Mouse (Mus musculus): Measurements from ENCODE around the gene Lpar1. TPM values are rescaled to one million over a fixed set of nuclear protein-coding genes. Genes with fewer than 3 reads are reported as not detected.

The Lpar1 gene
- 115 and 137 TPM in 2 replicates for polyA plus RNA-seq (2014; fragmentation: Nextera tagmentation; extraction: Ambion mirVana)

GRCm38 (mm10) chr4:58553631-58554358 lies at the start of gene Lpar1:
TSS of gene Lpar1 (minus strand) at chr4:58553898.
- Histone ChIP-seq H3K4me2 (ENCODE audit: low read depth, low read length) (peak within 1 kb of the TSS; percentile 92), H3K27ac (replicated peaks; ENCODE audit: low read depth, low read length) (peak within 1 kb of the TSS; percentile 97), H3K27me3 (replicated peaks; ENCODE audit: control insufficient read depth, insufficient read depth, low read length) (no peaks in the 10 kb centered on the region), H3K36me3 (ENCODE audit: control insufficient read depth, insufficient read depth, low read length) (peaks cover 3% of the 10 kb centered on the region; the same call in 1 of the 2 replicates), H3K9ac (ENCODE audit: low read depth, low read length) (peak within 1 kb of the TSS; percentile 93), H3K9me3 (ENCODE audit: control insufficient read depth, low read length) (no peaks in the 10 kb centered on the region), H3K4me1 (ENCODE audit: control insufficient read depth, insufficient read depth, low read length) (peaks cover 25% of the 10 kb centered on the region), H3K4me3 (ENCODE audit: low read depth, low read length) (peak within 1 kb of the TSS; percentile 87)
- whole genome bisulfite sequencing, result 9% methylated on average over 11 of the region's 19 CpGs
- DNase-seq (ENCODE audit: low spot score) (peak; percentile 53), ATAC-seq (ENCODE audit: low read depth) (peak; percentile 24)

GRCm38 (mm10) chr4:58585942-58586341 lies 32.2 kb upstream of the Lpar1 start:
- ATAC-seq (ENCODE audit: low read depth), result no peak
- no peak for DNase-seq (ENCODE audit: low spot score)

DNA sequence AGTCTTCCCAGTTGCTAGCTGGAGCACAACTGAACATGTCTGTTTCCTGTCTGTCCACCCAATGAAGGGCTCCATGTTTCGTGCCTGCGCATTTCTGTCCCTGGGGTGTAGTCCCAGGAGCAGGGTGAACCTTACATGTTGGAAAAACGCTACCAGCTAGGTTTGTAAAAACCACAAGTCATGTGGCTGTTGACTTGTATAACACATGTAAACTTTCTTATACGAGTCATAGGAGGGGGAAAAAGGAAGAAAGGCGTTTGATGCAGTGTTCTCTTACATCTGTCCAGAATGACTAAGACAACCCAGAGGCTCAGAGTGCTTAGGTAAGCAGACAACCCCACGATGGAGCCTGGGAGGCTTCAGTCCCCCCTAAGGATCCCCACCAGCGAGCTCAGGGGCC lies 27.5 kb upstream of the Lpar1 start:
- DNase-seq (ENCODE audit: low spot score) (no peak), ATAC-seq (ENCODE audit: low read depth) (no peak)
- no peak overlapping the region for H3K9ac ChIP-seq (ENCODE audit: low read depth, low read length)
- H3K9me3 ChIP-seq (ENCODE audit: control insufficient read depth, low read length), result no peaks in the 10 kb centered on the region
- peaks cover 13% of the 10 kb centered on the region; the same call in 1 of the 2 replicates for H3K4me1 ChIP-seq (ENCODE audit: control insufficient read depth, insufficient read depth, low read length)
- H3K36me3 ChIP-seq (ENCODE audit: control insufficient read depth, insufficient read depth, low read length), result no peaks in the 10 kb centered on the region
- H3K4me3 ChIP-seq (ENCODE audit: low read depth, low read length), result no peak overlapping the region
- 49% methylated on average over 7 of the region's 7 CpGs for WGBS
- H3K27ac ChIP-seq (replicated peaks; ENCODE audit: low read depth, low read length), result peak overlapping the region; percentile 45; the same call in 1 of the 2 replicates
- H3K4me2 ChIP-seq (ENCODE audit: low read depth, low read length), result no peak overlapping the region
- no peaks in the 10 kb centered on the region for H3K27me3 ChIP-seq (replicated peaks; ENCODE audit: control insufficient read depth, insufficient read depth, low read length)

More at GRCm38 (mm10) chr4:58585942-58586341, 32.2 kb upstream of the Lpar1 start:
- peaks cover 2% of the 10 kb centered on the region; the same call in 1 of the 2 replicates for H3K4me1 ChIP-seq (ENCODE audit: control insufficient read depth, insufficient read depth, low read length)
- H3K27me3 ChIP-seq (replicated peaks; ENCODE audit: control insufficient read depth, insufficient read depth, low read length), result no peaks in the 10 kb centered on the region
- H3K36me3 ChIP-seq (ENCODE audit: control insufficient read depth, insufficient read depth, low read length), result no peaks in the 10 kb centered on the region
- H3K27ac ChIP-seq (replicated peaks; ENCODE audit: low read depth, low read length), result no peak overlapping the region
- WGBS, result 46% methylated on average over 2 of the region's 2 CpGs
- H3K4me2 ChIP-seq (ENCODE audit: low read depth, low read length), result no peak overlapping the region
- H3K4me3 ChIP-seq (ENCODE audit: low read depth, low read length), result no peak overlapping the region
- H3K9ac ChIP-seq (ENCODE audit: low read depth, low read length), result no peak overlapping the region
- H3K9me3 ChIP-seq (ENCODE audit: control insufficient read depth, low read length), result no peaks in the 10 kb centered on the region

GRCm38 (mm10) chr4:58580516-58580915 lies 26.8 kb upstream of the Lpar1 start:
- 37% methylated on average over 5 of the region's 5 CpGs for WGBS
- Histone ChIP-seq H3K4me3 (ENCODE audit: low read depth, low read length) (no peak overlapping the region), H3K9ac (ENCODE audit: low read depth, low read length) (no peak overlapping the region), H3K4me2 (ENCODE audit: low read depth, low read length) (no peak overlapping the region), H3K27me3 (replicated peaks; ENCODE audit: control insufficient read depth, insufficient read depth, low read length) (no peaks in the 10 kb centered on the region), H3K36me3 (ENCODE audit: control insufficient read depth, insufficient read depth, low read length) (no peaks in the 10 kb centered on the region), H3K4me1 (ENCODE audit: control insufficient read depth, insufficient read depth, low read length) (peaks cover 13% of the 10 kb centered on the region; the same call in 1 of the 2 replicates), H3K27ac (replicated peaks; ENCODE audit: low read depth, low read length) (peak overlapping the region; percentile 52; the same call in 1 of the 2 replicates), H3K9me3 (ENCODE audit: control insufficient read depth, low read length) (no peaks in the 10 kb centered on the region)
- ATAC-seq (ENCODE audit: low read depth) (no peak; the same call in 1 of the 2 replicates), DNase-seq (ENCODE audit: low spot score) (peak; percentile 53)

DNA sequence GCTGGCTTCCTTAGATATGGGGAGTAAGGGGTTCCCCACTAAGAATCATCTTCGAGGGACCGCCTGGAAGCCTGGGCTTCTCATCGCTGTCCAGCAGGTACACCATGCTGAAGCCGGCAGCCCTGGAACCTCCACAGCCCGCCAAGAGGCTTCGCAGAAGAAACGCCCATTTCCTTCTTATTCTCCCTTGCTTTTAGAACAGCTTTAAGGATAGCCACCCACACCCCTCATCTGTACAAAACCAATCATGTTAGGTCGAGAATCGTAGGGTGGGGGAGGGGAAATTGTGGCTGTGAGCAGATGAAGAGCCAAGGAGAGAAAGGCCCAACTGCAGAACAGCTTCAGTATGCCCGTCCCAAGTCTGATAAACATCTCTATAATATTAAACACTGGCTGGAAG lies 26.4 kb upstream of the Lpar1 start:
- no peaks in the 10 kb centered on the region for H3K36me3 ChIP-seq (ENCODE audit: control insufficient read depth, insufficient read depth, low read length)
- no peak overlapping the region for H3K4me2 ChIP-seq (ENCODE audit: low read depth, low read length)
- DNase-seq (ENCODE audit: low spot score) (peak; percentile 50), ATAC-seq (ENCODE audit: low read depth) (peak; percentile 30; the same call in 1 of the 2 replicates)
- no peaks in the 10 kb centered on the region for H3K9me3 ChIP-seq (ENCODE audit: control insufficient read depth, low read length)
- H3K27me3 ChIP-seq (replicated peaks; ENCODE audit: control insufficient read depth, insufficient read depth, low read length), result no peaks in the 10 kb centered on the region
- 43% methylated on average over 10 of the region's 10 CpGs for WGBS
- no peak overlapping the region for H3K4me3 ChIP-seq (ENCODE audit: low read depth, low read length)
- no peak overlapping the region for H3K9ac ChIP-seq (ENCODE audit: low read depth, low read length)
- H3K27ac ChIP-seq (replicated peaks; ENCODE audit: low read depth, low read length), result peak overlapping the region; percentile 52; the same call in 1 of the 2 replicates
- peaks cover 13% of the 10 kb centered on the region; the same call in 1 of the 2 replicates for H3K4me1 ChIP-seq (ENCODE audit: control insufficient read depth, insufficient read depth, low read length)

DNA sequence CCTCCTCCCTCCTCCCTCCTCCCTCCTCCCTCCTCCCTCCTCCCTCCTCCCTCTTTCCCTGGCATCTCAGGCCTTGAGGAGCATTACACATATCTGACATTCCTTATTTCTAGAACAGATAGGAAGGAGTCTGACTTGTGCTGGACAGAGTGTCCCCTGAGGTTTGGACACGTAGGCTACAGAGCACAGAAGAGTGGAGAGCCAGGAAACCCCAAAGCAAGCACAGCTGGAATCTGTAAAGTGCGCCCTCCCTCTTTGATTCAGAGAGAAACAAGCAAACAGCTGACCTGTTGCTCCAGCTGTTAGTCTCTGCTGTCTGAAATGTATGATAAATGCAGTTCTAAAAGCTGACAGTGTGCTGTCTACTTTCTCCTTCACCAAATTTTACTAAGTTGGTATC lies 24.8 kb upstream of the Lpar1 start:
- Histone ChIP-seq H3K4me3 (ENCODE audit: low read depth, low read length) (no peak overlapping the region), H3K9me3 (ENCODE audit: control insufficient read depth, low read length) (no peaks in the 10 kb centered on the region), H3K4me2 (ENCODE audit: low read depth, low read length) (no peak overlapping the region), H3K27ac (replicated peaks; ENCODE audit: low read depth, low read length) (no peak overlapping the region), H3K4me1 (ENCODE audit: control insufficient read depth, insufficient read depth, low read length) (peaks cover 13% of the 10 kb centered on the region; the same call in 1 of the 2 replicates), H3K9ac (ENCODE audit: low read depth, low read length) (no peak overlapping the region), H3K27me3 (replicated peaks; ENCODE audit: control insufficient read depth, insufficient read depth, low read length) (no peaks in the 10 kb centered on the region), H3K36me3 (ENCODE audit: control insufficient read depth, insufficient read depth, low read length) (no peaks in the 10 kb centered on the region)
- DNase-seq (ENCODE audit: low spot score) (peak; percentile 63), ATAC-seq (ENCODE audit: low read depth) (0 out of 2 replicates have a peak, but pooled peaks have one; percentile 57)
- 28% methylated on average over 2 of the region's 2 CpGs for WGBS

- DNase-seq (ENCODE audit: low spot score) (no peak), ATAC-seq (ENCODE audit: low read depth) (no peak)
- Histone ChIP-seq H3K27ac (replicated peaks; ENCODE audit: low read depth, low read length) (no peak overlapping the region), H3K4me3 (ENCODE audit: low read depth, low read length) (no peak overlapping the region), H3K9ac (ENCODE audit: low read depth, low read length) (no peak overlapping the region), H3K27me3 (replicated peaks; ENCODE audit: control insufficient read depth, insufficient read depth, low read length) (no peaks in the 10 kb centered on the region), H3K36me3 (ENCODE audit: control insufficient read depth, insufficient read depth, low read length) (no peaks in the 10 kb centered on the region), H3K4me1 (ENCODE audit: control insufficient read depth, insufficient read depth, low read length) (peaks cover 13% of the 10 kb centered on the region; the same call in 1 of the 2 replicates), H3K9me3 (ENCODE audit: control insufficient read depth, low read length) (no peaks in the 10 kb centered on the region), H3K4me2 (ENCODE audit: low read depth, low read length) (no peak overlapping the region)
- 48% methylated on average over 5 of the region's 5 CpGs for WGBS
These were observed 23.8 kb upstream of the Lpar1 start for GRCm38 (mm10) chr4:58577382-58578048.

DNA sequence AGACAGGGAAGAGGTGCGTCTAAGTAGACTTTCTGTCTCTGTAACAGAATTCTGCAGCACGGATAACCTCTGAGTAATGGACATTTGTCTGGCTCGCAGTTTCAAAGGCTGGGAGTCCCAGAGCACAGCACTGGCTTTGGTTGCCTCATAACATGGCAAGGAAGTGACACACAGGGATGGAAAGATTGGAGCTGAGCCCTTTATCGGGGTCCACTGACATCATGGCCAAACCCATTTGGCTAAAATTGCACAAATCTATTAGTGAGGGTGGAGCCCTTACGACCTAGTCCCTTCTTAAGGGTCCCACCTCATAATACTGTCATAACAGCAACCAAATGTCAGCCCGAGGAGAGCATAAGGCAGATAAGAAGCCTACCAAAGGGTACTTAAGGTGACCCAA lies 22.1 kb upstream of the Lpar1 start:
- no peaks in the 10 kb centered on the region for H3K36me3 ChIP-seq (ENCODE audit: control insufficient read depth, insufficient read depth, low read length)
- ATAC-seq (ENCODE audit: low read depth) (no peak), DNase-seq (ENCODE audit: low spot score) (no peak)
- no peak overlapping the region for H3K9ac ChIP-seq (ENCODE audit: low read depth, low read length)
- no peaks in the 10 kb centered on the region for H3K9me3 ChIP-seq (ENCODE audit: control insufficient read depth, low read length)
- 84% methylated on average over 6 of the region's 6 CpGs for WGBS
- peaks cover 10% of the 10 kb centered on the region; the same call in 1 of the 2 replicates for H3K4me1 ChIP-seq (ENCODE audit: control insufficient read depth, insufficient read depth, low read length)
- no peak overlapping the region for H3K27ac ChIP-seq (replicated peaks; ENCODE audit: low read depth, low read length)
- no peak overlapping the region for H3K4me3 ChIP-seq (ENCODE audit: low read depth, low read length)
- H3K27me3 ChIP-seq (replicated peaks; ENCODE audit: control insufficient read depth, insufficient read depth, low read length), result no peaks in the 10 kb centered on the region
- no peak overlapping the region for H3K4me2 ChIP-seq (ENCODE audit: low read depth, low read length)

Measured in embryonic facial prominence, embryonic 14.5 days (tissue).